Mouse (Mus musculus) left cerebral cortex, adult 11 months (tissue): Measurements from ENCODE around the gene Enox1.
A peak's percentile ranks its signal among the peaks of the same experiment; 100 is the strongest.

Experiments
- DNase-seq: peaks from one replicate; pipeline ENCODE4 v3.0.0; 2022; ENCODE audit warnings: low spot score

Enox1 gene

GRCm38 (mm10) chr14:77196246-77196645 is 39.7 kb downstream of the Enox1 start:
- no peak for DNase-seq

- no peak for DNase-seq
These were observed 40.9 kb downstream of the Enox1 start for GRCm38 (mm10) chr14:77197414-77197915.

- no peak for DNase-seq
These were observed 54.3 kb downstream of the Enox1 start for GRCm38 (mm10) chr14:77210889-77211288.

DNA sequence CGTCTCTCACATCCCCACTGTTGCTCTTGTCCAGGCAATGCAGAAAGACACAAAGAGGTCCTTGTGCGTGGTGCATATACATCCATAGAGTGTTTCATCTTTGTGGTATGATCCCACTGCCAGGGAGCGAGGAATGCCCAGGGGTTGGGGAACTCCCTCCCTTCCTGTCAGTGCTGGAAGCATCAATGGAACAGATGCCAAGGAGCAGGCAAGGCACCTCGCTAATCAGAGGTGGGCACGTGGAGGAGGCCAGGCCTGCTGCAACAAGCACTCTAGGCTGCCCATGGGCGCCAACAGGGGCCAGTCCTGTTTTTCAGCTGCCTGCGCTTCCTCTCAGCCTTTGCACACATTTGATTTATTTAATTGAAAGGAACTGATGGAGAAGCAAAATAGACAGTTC is 56.6 kb downstream of the Enox1 start:
- no peak for DNase-seq

DNA sequence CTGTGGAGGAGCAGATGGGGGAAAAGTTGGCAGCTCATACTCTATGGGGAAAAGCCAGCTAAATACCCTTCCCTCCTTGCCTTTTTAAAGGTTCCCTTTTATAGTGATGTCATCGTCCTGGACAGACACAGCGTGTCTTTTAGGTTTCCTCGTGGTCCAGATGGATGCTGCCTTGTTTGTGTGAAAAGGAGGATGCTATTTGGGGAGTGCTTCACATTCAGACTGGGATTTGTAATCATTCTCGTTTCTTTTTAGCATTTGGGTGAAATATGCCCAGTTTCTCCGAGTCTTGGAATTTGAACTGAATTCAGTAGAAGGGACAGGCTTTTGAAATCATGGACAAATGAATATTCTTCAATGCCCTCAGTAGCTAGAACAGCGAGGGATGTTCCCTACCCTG is 58.3 kb downstream of the Enox1 start:
- no peak for DNase-seq

- peak; percentile 47 for DNase-seq
These were observed 68.8 kb downstream of the Enox1 start for GRCm38 (mm10) chr14:77225346-77225745.

DNA sequence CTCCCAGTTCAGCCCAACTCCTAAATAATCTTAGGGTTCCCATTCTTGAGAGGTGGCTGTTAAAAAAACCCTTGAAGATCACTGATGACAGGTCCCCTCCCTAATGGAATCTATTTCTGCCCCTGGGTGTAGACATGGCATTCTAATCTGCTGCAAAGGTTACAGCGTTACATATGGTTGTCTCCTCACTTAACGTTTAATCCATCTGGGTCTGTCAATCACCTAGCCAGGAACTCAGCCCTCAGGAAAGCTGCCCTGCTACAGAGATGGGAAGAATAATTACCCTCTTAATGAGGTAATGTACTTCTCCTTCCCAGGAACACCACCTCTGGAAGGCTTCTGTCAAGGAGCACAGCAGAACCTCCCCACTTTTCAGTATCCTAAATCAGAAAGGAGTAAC is 82.2 kb downstream of the Enox1 start:
- DNase-seq: no peak

DNA sequence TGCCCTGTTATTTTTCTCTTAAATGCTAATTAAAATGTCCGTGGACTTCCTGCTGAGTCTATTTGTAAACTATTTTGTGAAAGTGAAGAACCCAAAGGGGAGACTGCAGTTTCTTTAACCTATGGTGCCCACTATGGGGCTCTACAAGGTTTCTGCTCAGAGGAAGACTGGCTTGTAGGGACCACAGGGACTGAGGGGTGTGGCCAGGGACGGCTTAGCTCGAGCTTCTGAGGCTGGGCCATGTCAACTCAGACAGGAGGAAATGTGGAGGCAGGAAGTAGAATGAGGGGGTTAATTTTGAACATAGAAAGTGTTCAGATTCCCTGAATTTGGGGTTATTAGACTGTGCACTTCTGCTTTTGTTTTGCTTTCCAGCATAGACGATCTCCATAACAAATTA is 82.8 kb downstream of the Enox1 start:
- DNase-seq: no peak

GRCm38 (mm10) chr14:77246977-77247376 is 90.4 kb downstream of the Enox1 start:
- no peak for DNase-seq

DNA sequence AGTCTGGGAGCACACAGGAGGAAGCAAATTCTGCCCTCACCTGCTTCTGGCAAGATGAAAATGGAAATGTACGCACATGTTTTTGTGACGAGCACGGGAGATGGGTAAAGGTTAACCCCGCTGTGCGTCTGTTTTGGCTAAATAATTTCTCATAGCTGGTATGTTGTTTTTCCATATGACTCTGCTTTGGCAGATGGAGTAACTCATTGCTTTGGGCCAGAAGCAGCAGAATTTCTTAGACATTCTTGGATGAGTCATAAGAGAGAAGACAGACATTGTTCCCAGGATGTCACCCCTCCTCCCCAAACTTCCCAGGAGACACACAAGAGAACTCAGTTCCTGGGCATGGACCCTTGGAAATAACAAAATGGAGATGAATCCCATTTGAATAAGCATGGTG is 91.9 kb downstream of the Enox1 start:
- no peak for DNase-seq

- no peak for DNase-seq
These were observed 92.4 kb downstream of the Enox1 start for GRCm38 (mm10) chr14:77248946-77249345.

- no peak for DNase-seq
These were observed 94.2 kb downstream of the Enox1 start for GRCm38 (mm10) chr14:77250652-77251238.

DNA sequence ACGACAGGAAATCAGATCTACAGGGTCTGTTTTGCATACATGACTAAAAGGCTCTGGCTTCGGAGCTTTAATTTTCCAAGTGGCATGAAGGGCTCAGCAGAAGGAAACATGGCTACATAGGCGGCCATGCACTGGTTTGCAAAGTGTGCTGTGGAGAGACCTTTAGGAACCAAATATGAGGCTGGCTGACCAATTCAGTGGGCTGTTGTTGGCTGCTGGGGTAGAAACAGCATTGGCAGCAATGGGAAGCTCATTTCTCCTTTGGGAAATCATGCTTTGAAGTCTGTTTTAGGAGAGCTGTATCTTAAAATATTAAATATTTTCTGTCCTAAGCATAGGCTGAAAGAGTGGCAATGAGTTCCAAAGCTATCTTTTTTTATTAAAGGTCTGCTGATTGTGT is 98.6 kb downstream of the Enox1 start:
- DNase-seq: no peak

DNA sequence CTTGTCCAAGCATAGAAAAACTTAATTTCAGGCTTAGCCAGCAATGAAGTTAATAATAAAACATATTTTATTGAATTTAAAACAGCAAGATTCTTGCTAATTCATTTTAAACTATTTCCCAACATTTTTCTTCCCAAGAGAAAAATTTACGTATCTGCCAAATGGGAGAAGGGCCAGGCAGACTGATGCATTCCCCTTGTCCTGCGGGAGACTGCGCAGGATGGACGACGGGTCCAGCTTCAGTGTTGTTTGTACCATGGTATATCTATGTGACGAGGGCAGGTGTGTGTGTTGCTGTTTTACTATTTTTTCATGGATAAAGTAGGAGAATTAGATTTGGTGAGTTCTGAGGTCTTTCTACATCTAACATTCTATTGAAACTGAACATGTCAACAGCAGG is 99.1 kb downstream of the Enox1 start:
- no peak for DNase-seq

DNA sequence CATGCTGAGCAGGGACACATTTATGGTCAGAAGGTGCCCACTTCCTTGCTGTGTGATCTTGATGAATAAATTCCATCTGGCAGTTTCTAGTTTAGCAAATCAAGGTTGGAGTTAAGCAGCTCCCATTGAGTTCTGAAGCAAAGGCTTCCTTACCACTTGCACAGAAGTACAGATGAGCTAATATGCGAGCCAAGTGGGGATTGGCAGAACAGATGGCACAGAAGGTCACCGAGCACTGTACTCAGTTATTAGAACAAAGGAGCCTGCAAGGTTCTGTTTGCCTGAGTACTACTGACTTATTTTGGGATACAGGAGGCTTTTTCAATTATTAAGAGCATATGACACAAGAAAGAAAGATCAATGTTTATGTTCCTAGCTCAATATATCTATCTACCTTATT is 100.4 kb downstream of the Enox1 start:
- no peak for DNase-seq

- no peak for DNase-seq
These were observed 100.9 kb downstream of the Enox1 start for GRCm38 (mm10) chr14:77257461-77257860.

GRCm38 (mm10) chr14:77258186-77258585 is 101.6 kb downstream of the Enox1 start:
- no peak for DNase-seq

- DNase-seq: no peak
These were observed 103.1 kb downstream of the Enox1 start for GRCm38 (mm10) chr14:77259686-77260085.

DNA sequence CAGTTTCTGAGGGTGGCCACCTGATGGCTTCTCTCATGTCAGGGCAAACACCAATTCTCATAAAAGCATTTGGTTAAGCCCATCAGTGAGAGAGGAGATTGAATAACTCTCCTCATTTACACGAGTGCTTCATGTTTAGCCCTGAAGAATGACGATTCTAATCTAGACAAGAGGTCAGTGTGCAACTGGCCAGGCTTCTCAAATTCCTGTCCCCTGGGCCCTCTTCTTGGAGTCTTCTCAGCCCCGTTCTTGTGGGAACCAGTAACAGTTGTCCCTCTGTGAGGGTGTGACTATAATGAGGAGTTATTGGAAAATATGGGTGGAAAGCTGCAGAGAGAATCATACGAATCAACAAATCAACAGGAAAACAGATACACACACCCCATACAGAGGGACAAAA is 103.5 kb downstream of the Enox1 start:
- DNase-seq: no peak

GRCm38 (mm10) chr14:77266805-77267771 is 110.5 kb downstream of the Enox1 start:
- no peak for DNase-seq

- DNase-seq: no peak
These were observed 115.8 kb downstream of the Enox1 start for GRCm38 (mm10) chr14:77272248-77272930.

DNA sequence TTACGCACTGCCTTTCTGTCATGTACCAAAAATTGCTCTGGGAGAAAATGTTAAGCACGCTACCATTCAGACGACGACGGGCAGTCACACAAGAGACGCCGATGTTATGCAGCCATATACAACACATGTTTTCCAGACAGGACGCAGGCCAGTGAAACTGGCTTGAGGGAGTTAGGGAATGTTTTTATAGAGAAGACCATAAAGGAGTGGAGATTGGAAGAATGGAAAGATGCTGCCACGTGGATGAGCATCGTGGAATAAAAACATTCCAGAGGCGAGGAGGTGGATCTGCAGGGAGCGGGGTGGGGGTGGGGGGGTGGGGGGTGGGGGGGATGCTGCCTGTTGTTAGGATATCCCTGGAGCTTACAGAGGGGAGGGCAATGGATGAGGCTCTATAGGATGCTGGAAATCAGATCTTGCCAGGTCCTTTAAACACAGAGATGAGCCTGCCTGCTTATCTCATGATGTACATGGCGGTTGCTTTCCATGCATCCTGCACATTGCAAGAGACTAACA is 116.4 kb downstream of the Enox1 start:
- DNase-seq: no peak

GRCm38 (mm10) chr14:77273721-77274120 is 117.2 kb downstream of the Enox1 start:
- no peak for DNase-seq
